Mouse (Mus musculus) small intestine, adult 2 months (tissue): ENCODE measurements around the gene Fam129a. TPM values are rescaled to one million over a fixed set of nuclear protein-coding genes. Genes with fewer than 3 reads are reported as not detected.

Experiments used
- H3K27ac ChIP-seq: fragments of 200-500 bp; 2 replicates; pipeline ENCODE4 v1.5.1; 2012; ENCODE audit warnings: low read depth, low read length, control low read depth, inconsistent platforms; ENCODE audit not compliant: insufficient read depth
- H3K27me3 ChIP-seq: fragments of 200-500 bp; 2 replicates; pipeline ENCODE4 v1.6.1; 2012; ENCODE audit warnings: mild to moderate bottlenecking, moderate library complexity, low read length, inconsistent platforms; ENCODE audit not compliant: control insufficient read depth, insufficient read depth
- H3K36me3 ChIP-seq: fragments of 200-500 bp; 2 replicates; pipeline ENCODE4 v1.6.1; 2012; ENCODE audit warnings: mild to moderate bottlenecking, low read length, control low read depth, inconsistent platforms; ENCODE audit not compliant: control insufficient read depth, insufficient read depth
- H3K4me1 ChIP-seq: fragments of 200-500 bp; 2 replicates; pipeline ENCODE4 v1.6.1; 2012; ENCODE audit warnings: low read length, inconsistent platforms, mixed read lengths; ENCODE audit not compliant: control insufficient read depth, insufficient read depth, insufficient read length
- H3K4me3 ChIP-seq: fragments of 200-500 bp; 2 replicates; pipeline ENCODE4 v1.5.1; 2012; ENCODE audit warnings: low read depth, mild to moderate bottlenecking, control low read depth, inconsistent platforms, low read length, moderate library complexity
- CTCF ChIP-seq: fragments of 200-500 bp; IDR thresholded peaks from 2 replicates; pipeline ENCODE4 v1.5.1; 2012; ENCODE audit warnings: low read depth, mild to moderate bottlenecking, control low read depth, inconsistent platforms, low read length, moderate library complexity, mixed read lengths; ENCODE audit not compliant: insufficient replicate concordance, insufficient read length; ENCODE audit errors: extremely low read depth
- POLR2A ChIP-seq: fragments of 200-500 bp; IDR thresholded peaks from 2 replicates; pipeline ENCODE4 v1.6.1; 2012; ENCODE audit warnings: low read depth, mild to moderate bottlenecking, control low read depth, inconsistent platforms, low read length, moderate library complexity
- WGBS: fragments of 180-500 bp; shearing (Covaris S2); methylation state at CpG from one replicate; pipeline ENCODE4 v1.1.7; 2018; 5-methylcytosine and 5-hydroxymethylcytosine counted together
- polyA plus RNA-seq: library from polyadenylated mRNA; depleted of rRNA; stranded (reverse); fragments of >200 nt; gene quantifications from 2 replicates; pipeline ENCODE4 v1.2.3, GENCODE M21; 2012

The Fam129a gene
- polyA plus RNA-seq, 1 experiment: 1.6 TPM

- H3K36me3 ChIP-seq: no peaks in the 10 kb centered on the region
- no peaks in the 10 kb centered on the region for H3K4me1 ChIP-seq
- H3K27me3 ChIP-seq: no peaks in the 10 kb centered on the region
- TF ChIP-seq CTCF (no peak), POLR2A (no peak)
- 53% methylated on average over 19 of the region's 19 CpGs for WGBS
- H3K27ac ChIP-seq: no peak overlapping the region
- H3K4me3 ChIP-seq: no peak overlapping the region
Measured at GRCm38 (mm10) chr1:151550587-151551479, 20.2 kb upstream of the Fam129a start.

GRCm38 (mm10) chr1:151560536-151560935 lies 10.4 kb upstream of the Fam129a start:
- Histone ChIP-seq H3K27ac (no peak overlapping the region), H3K4me1 (no peaks in the 10 kb centered on the region), H3K27me3 (no peaks in the 10 kb centered on the region), H3K4me3 (no peak overlapping the region), H3K36me3 (no peaks in the 10 kb centered on the region)
- 57% methylated on average over 11 of the region's 11 CpGs for WGBS
- TF ChIP-seq POLR2A: no peak
- no peak for TF ChIP-seq CTCF

- Histone ChIP-seq H3K4me1 (no peaks in the 10 kb centered on the region), H3K27me3 (no peaks in the 10 kb centered on the region), H3K4me3 (no peak overlapping the region), H3K36me3 (no peaks in the 10 kb centered on the region), H3K27ac (no peak overlapping the region)
- 61% methylated on average over 5 of the region's 5 CpGs for WGBS
- no peak for TF ChIP-seq CTCF
- TF ChIP-seq POLR2A: no peak
Measured at GRCm38 (mm10) chr1:151563401-151563800, 7.6 kb upstream of the Fam129a start.

GRCm38 (mm10) chr1:151563893-151564292 lies 7.1 kb upstream of the Fam129a start:
- no peak overlapping the region for H3K27ac ChIP-seq
- H3K36me3 ChIP-seq: no peaks in the 10 kb centered on the region
- no peak for TF ChIP-seq POLR2A
- no peak for TF ChIP-seq CTCF
- H3K27me3 ChIP-seq: no peaks in the 10 kb centered on the region
- no peak overlapping the region for H3K4me3 ChIP-seq
- WGBS: 49% methylated on average over 6 of the region's 6 CpGs
- H3K4me1 ChIP-seq: no peaks in the 10 kb centered on the region

- no peak overlapping the region for H3K4me3 ChIP-seq
- no peaks in the 10 kb centered on the region for H3K36me3 ChIP-seq
- no peaks in the 10 kb centered on the region for H3K27me3 ChIP-seq
- 9% methylated on average over 12 of the region's 12 CpGs for WGBS
- no peak overlapping the region for H3K27ac ChIP-seq
- peak; percentile 95 for TF ChIP-seq CTCF
- TF ChIP-seq POLR2A: no peak
- H3K4me1 ChIP-seq: no peaks in the 10 kb centered on the region
Measured at GRCm38 (mm10) chr1:151564377-151564776, 6.6 kb upstream of the Fam129a start.

GRCm38 (mm10) chr1:151568682-151569081 lies 2.3 kb upstream of the Fam129a start:
- WGBS: 66% methylated on average over 7 of the region's 7 CpGs
- H3K27ac ChIP-seq: no peak overlapping the region
- H3K4me3 ChIP-seq: no peak overlapping the region
- no peaks in the 10 kb centered on the region for H3K27me3 ChIP-seq
- H3K36me3 ChIP-seq: no peaks in the 10 kb centered on the region
- peaks cover 3% of the 10 kb centered on the region; the same call in 1 of the 2 replicates for H3K4me1 ChIP-seq
- TF ChIP-seq CTCF: no peak

GRCm38 (mm10) chr1:151571838-151572578 lies 1.0 kb downstream of the Fam129a start:
- Histone ChIP-seq H3K27me3 (no peaks in the 10 kb centered on the region), H3K4me3 (peak overlapping the region; percentile 72), H3K36me3 (no peaks in the 10 kb centered on the region), H3K27ac (no peak overlapping the region), H3K4me1 (peaks cover 3% of the 10 kb centered on the region; the same call in 1 of the 2 replicates)
- TF ChIP-seq POLR2A (no peak), CTCF (no peak)
- 10% methylated on average over 10 of the region's 10 CpGs for WGBS
